Mouse (Mus musculus) kidney, embryonic 14.5 days (tissue): Measurements from ENCODE around the gene Enah. TPM values are rescaled to one million over a fixed set of nuclear protein-coding genes. Genes with fewer than 3 reads are reported as not detected.

Experiments
- ATAC-seq: fragments of 200-750 bp; cut with Nextera tagmentation; 2 replicates; pipeline ENCODE4 v1.8.0; 2017; ENCODE audit warnings: moderate number of reproducible peaks, mild to moderate bottlenecking, moderate TSS enrichment, moderate library complexity; ENCODE audit not compliant: low FRiP score, low TSS enrichment
- H3K27ac ChIP-seq: fragments of 300-500 bp; sonication (generic); 2 replicates; pipeline ENCODE4 v1.5.1; 2014; ENCODE audit warnings: low read depth, mild to moderate bottlenecking, low read length, moderate library complexity, mixed read lengths
- H3K27me3 ChIP-seq: fragments of 300-500 bp; sonication (generic); 2 replicates; pipeline ENCODE4 v1.6.1; 2014; ENCODE audit warnings: mild to moderate bottlenecking, low read length; ENCODE audit not compliant: control insufficient read depth, insufficient read depth
- H3K36me3 ChIP-seq: fragments of 300-500 bp; sonication (generic); 2 replicates; pipeline ENCODE4 v1.6.1; 2014; ENCODE audit warnings: low read length, mixed read lengths; ENCODE audit not compliant: control insufficient read depth, insufficient read depth
- H3K4me1 ChIP-seq: fragments of 300-500 bp; sonication (generic); 2 replicates; pipeline ENCODE4 v1.6.1; 2014; ENCODE audit warnings: low read length, mixed read lengths; ENCODE audit not compliant: control insufficient read depth, insufficient read depth
- H3K4me2 ChIP-seq: fragments of 300-500 bp; sonication (generic); replicated peaks from 2 replicates; pipeline ENCODE4 v1.6.1; 2014; ENCODE audit warnings: low read depth, mild to moderate bottlenecking, low read length
- H3K4me3 ChIP-seq: fragments of 300-500 bp; sonication (generic); 2 replicates; pipeline ENCODE4 v1.5.1; 2014; ENCODE audit warnings: mild to moderate bottlenecking, low read length
- H3K9ac ChIP-seq: fragments of 300-500 bp; sonication (generic); 2 replicates; pipeline ENCODE4 v1.6.1; 2014; ENCODE audit warnings: low read depth, mild to moderate bottlenecking, low read length, moderate library complexity
- H3K9me3 ChIP-seq: fragments of 300-500 bp; sonication (generic); 2 replicates; pipeline ENCODE4 v1.6.1; 2016; ENCODE audit warnings: low read length; ENCODE audit not compliant: control insufficient read depth
- WGBS: fragments of 180-500 bp; shearing (Covaris S2); extraction: QIAGEN DNeasy Blood & Tissue Kit; methylation state at CpG from one replicate; pipeline ENCODE4 v1.1.7; 2014; 5-methylcytosine and 5-hydroxymethylcytosine counted together
- polyA plus RNA-seq: library from polyadenylated mRNA; unstranded; fragments of >200 nt; fragmentation: Nextera tagmentation; extraction: Ambion mirVana; gene quantifications from 2 replicates; pipeline ENCODE4 v1.2.1, GENCODE M21; 2014

The Enah gene
- polyA plus RNA-seq, 1 experiment from 2014 or later: 28.8 TPM

- H3K27ac ChIP-seq: no peak overlapping the region
- H3K27me3 ChIP-seq: no peaks in the 10 kb centered on the region
- WGBS: 76% methylated on average over 11 of the region's 11 CpGs
- H3K9me3 ChIP-seq: no peaks in the 10 kb centered on the region
- no peak overlapping the region for H3K4me3 ChIP-seq
- no peak overlapping the region for H3K9ac ChIP-seq
- H3K4me2 ChIP-seq: no peak overlapping the region
- H3K36me3 ChIP-seq: no peaks in the 10 kb centered on the region
- H3K4me1 ChIP-seq: peaks cover 5% of the 10 kb centered on the region; the same call in 1 of the 2 replicates
- no peak for ATAC-seq
These were observed 154.6 kb downstream of the Enah start for GRCm38 (mm10) chr1:181864971-181865862.

- Histone ChIP-seq H3K4me2 (no peak overlapping the region), H3K9ac (no peak overlapping the region), H3K27me3 (no peaks in the 10 kb centered on the region), H3K4me3 (no peak overlapping the region), H3K27ac (no peak overlapping the region), H3K36me3 (no peaks in the 10 kb centered on the region), H3K4me1 (peaks cover 5% of the 10 kb centered on the region; the same call in 1 of the 2 replicates), H3K9me3 (no peaks in the 10 kb centered on the region)
- ATAC-seq: no peak
- 29% methylated on average over 8 of the region's 8 CpGs for WGBS
These were observed 156.4 kb downstream of the Enah start for GRCm38 (mm10) chr1:181863431-181863830.

DNA sequence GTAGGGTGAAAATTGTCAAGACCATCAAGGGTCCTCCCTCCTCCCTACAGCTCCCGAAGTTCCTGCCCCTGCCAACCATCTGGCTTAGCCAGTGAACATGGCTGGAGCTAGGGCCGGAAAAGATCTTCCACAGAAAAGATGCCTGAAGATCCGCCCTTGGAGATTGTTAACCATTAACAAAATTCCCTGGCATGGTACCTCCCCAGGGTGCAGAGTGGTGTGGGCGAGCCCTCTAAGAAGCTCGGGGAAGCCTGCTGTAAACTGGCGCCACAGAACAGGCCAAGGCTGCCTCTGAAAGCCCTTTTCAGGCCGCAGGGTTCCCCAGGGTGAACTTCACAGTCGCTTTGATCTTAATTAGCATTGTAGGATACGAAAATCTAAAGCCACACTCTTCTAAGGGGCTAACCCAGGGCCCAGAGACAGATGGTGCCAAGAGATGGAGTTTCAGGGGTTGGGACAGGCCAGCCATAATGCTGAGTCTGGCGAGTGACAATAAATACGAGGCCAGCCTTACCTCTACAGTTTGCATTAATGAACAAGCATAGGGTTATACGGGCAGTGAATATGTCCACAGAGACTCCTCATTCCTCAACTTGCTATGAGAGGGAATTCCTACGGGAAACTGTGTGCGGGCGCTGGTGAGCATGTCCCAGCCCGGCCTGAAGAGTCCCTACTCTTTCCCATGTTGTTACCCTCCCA, 157.0 kb downstream of the Enah start:
- Histone ChIP-seq H3K4me1 (peaks cover 5% of the 10 kb centered on the region; the same call in 1 of the 2 replicates), H3K36me3 (no peaks in the 10 kb centered on the region), H3K4me3 (no peak overlapping the region), H3K9ac (no peak overlapping the region), H3K27ac (no peak overlapping the region), H3K4me2 (no peak overlapping the region), H3K9me3 (no peaks in the 10 kb centered on the region), H3K27me3 (no peaks in the 10 kb centered on the region)
- ATAC-seq: no peak
- 49% methylated on average over 16 of the region's 16 CpGs for WGBS

DNA sequence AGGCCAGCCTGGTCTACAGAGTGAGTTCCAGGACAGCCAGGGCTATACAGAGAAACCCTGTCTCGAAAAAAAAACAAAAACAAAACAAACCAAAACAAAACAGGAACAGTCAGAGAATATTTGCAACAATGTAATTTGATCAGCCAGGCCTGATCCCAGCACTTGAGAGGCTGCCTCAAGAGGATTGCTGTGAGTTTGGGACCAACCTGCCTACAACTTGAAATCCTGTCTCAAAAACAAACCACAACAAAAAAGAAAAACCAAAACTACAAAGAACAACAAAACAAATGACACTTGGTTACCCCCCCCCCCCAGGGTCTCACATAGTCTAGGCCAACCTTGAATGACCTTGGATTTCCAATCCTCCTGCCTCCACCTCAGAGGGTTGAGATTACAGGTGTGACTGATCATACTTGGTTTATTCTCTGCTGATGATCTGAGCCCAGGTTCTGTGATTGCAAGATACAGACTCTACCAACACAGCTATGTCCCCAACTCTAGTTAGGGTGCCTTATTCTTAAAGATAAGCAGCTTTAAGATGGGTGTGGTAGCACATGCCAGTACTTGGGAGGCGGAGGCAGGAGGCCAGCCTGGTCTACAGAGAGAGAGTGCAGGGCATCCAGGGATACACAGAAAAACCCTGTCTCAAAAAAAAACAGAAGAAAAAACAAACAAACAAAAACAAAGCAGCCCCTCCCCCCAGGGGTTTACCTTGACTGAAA, 158.4 kb downstream of the Enah start:
- whole genome bisulfite sequencing: 87% methylated on average over 2 of the region's 2 CpGs
- no peaks in the 10 kb centered on the region for H3K27me3 ChIP-seq
- H3K4me3 ChIP-seq: no peak overlapping the region
- no peak overlapping the region for H3K4me2 ChIP-seq
- ATAC-seq: no peak
- H3K27ac ChIP-seq: no peak overlapping the region
- H3K9me3 ChIP-seq: no peaks in the 10 kb centered on the region
- H3K36me3 ChIP-seq: no peaks in the 10 kb centered on the region
- no peak overlapping the region for H3K9ac ChIP-seq
- H3K4me1 ChIP-seq: peaks cover 5% of the 10 kb centered on the region; the same call in 1 of the 2 replicates

- H3K9ac ChIP-seq: no peak overlapping the region
- no peak overlapping the region for H3K4me2 ChIP-seq
- WGBS: 11% methylated on average over 5 of the region's 5 CpGs
- no peaks in the 10 kb centered on the region for H3K36me3 ChIP-seq
- peaks cover 5% of the 10 kb centered on the region; the same call in 1 of the 2 replicates for H3K4me1 ChIP-seq
- H3K27ac ChIP-seq: no peak overlapping the region
- no peaks in the 10 kb centered on the region for H3K9me3 ChIP-seq
- peak; percentile 56 for ATAC-seq
- no peak overlapping the region for H3K4me3 ChIP-seq
- no peaks in the 10 kb centered on the region for H3K27me3 ChIP-seq
These were observed 159.1 kb downstream of the Enah start for GRCm38 (mm10) chr1:181860659-181861058.

DNA sequence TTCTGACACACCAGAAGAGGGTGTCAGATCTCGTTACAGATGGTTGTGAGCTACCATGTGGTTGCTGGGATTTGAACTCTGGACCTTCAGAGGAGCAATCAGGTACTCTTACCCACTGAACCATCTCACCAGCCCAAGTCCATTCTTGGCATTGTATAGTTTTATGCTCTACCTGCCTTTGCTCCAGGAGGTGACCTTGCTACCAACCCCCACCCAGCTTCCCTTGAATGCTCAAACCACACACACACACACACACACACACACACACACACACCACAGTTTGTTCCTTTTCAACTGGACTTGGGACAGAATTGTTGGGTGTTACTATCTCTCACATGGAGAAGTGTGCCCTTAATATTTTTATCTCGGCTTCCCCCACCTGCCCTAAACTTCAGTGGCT, 163.5 kb downstream of the Enah start:
- ATAC-seq: no peak

DNA sequence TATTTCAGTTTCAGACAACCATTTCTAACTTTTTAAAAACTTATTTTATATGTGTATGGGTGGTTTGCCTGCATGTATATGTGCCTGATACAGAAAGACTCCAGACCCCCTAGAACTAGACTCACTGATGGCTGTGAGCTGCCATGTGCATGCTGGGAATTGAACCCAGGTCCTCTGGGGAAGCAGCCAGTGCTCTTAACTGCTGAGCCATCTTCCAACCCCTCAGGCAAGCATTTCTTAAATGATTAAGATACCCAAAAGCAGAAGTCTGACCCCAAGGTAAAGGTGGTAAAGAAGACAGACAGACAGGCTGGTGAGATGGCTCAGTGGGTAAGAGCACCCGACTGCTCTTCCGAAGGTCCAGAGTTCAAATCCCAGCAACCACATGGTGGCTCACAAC, 165.0 kb downstream of the Enah start:
- Histone ChIP-seq H3K9me3 (no peaks in the 10 kb centered on the region), H3K4me2 (no peak overlapping the region), H3K36me3 (no peaks in the 10 kb centered on the region), H3K27ac (no peak overlapping the region), H3K9ac (no peak overlapping the region), H3K27me3 (0 out of 2 replicates have a peak, but pooled peaks cover 2% of the 10 kb centered on the region), H3K4me3 (no peak overlapping the region), H3K4me1 (peaks cover 9% of the 10 kb centered on the region)
- WGBS: 100% methylated on average over 2 of the region's 2 CpGs
- ATAC-seq: no peak

More for the DNA sequence above, 163.5 kb downstream of the Enah start:
- Histone ChIP-seq H3K4me3 (no peak overlapping the region), H3K27me3 (0 out of 2 replicates have a peak, but pooled peaks cover 2% of the 10 kb centered on the region), H3K27ac (no peak overlapping the region), H3K9ac (no peak overlapping the region), H3K4me1 (peaks cover 14% of the 10 kb centered on the region), H3K9me3 (no peaks in the 10 kb centered on the region), H3K36me3 (no peaks in the 10 kb centered on the region), H3K4me2 (no peak overlapping the region)
- WGBS: 79% methylated on average over 2 of the region's 2 CpGs

DNA sequence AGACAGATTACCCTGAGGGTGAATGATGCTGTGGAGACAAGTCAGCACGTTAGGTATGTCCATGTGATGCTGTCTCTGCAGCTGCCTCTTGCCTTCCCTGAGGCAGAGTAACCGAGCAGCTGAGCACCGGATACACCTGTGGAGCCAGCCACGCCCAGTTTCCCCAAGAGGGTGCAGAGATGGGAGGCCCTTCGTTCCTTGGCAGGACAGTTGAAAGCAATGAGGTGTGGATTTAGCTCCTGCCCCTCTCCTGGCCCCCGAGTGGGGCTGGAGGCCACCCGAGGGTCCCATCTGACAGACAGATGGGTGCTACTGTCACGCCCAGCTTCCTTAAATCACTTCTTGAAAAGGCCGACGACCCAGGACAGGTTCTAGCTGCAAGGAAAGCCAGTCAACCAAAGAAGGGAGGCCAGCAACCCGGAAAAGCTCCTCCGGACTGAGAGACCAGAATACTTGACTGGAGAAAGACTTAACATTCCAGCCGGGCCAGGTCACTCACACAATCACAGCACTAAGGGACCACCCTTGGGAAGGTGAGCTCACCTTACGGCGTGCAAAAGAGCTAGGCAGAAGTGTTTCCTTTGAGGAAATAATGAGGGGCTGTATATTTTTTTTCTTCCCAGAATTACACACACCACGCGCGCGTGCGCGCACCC, 166.6 kb downstream of the Enah start:
- H3K27ac ChIP-seq: no peak overlapping the region
- 0 out of 2 replicates have a peak, but pooled peaks cover 2% of the 10 kb centered on the region for H3K27me3 ChIP-seq
- H3K9me3 ChIP-seq: no peaks in the 10 kb centered on the region
- peak overlapping the region; percentile 22; the same call in 1 of the 2 replicates for H3K4me3 ChIP-seq
- peak overlapping the region; percentile 34; the same call in 1 of the 2 replicates for H3K9ac ChIP-seq
- peak; percentile 81 for ATAC-seq
- H3K4me1 ChIP-seq: peaks cover 9% of the 10 kb centered on the region
- H3K4me2 ChIP-seq: peak overlapping the region; percentile 45
- WGBS: 12% methylated on average over 21 of the region's 21 CpGs
- no peaks in the 10 kb centered on the region for H3K36me3 ChIP-seq
